Mouse (Mus musculus): ENCODE data around the gene Daxx.
"Not testable (repeated sequence)": the region's sequence is repeated elsewhere in the genome, so short reads cannot be mapped to it uniquely, and the experiment has no call there.

The Daxx gene

GRCm38 (mm10) chr17:33909077-33909868, at the start of gene Daxx:
Gene Daxx, plus strand, starts transcription at chr17:33909414.
- DNase-seq (ENCODE audit: low spot score): peak; percentile 98

GRCm38 (mm10) chr17:33865330-33866030, 43.7 kb upstream of the Daxx start:
- DNase-seq (ENCODE audit: low spot score): peak; percentile 11

GRCm38 (mm10) chr17:33873537-33873936, 35.7 kb upstream of the Daxx start, which contains the start of gene Gm7029:
Gene Gm7029, plus strand, starts transcription at chr17:33873837.
- not testable (repeated sequence) for DNase-seq (ENCODE audit: low spot score)

GRCm38 (mm10) chr17:33874411-33874810, 34.8 kb upstream of the Daxx start:
- no peak for DNase-seq (ENCODE audit: low spot score)

GRCm38 (mm10) chr17:33875797-33876196, 33.4 kb upstream of the Daxx start:
- not testable (repeated sequence) for DNase-seq (ENCODE audit: low spot score)

GRCm38 (mm10) chr17:33884320-33884719, 24.9 kb upstream of the Daxx start:
- not testable (repeated sequence) for DNase-seq (ENCODE audit: low spot score)

GRCm38 (mm10) chr17:33887802-33888201, 21.4 kb upstream of the Daxx start:
- not testable (repeated sequence) for DNase-seq (ENCODE audit: low spot score)

- not testable (repeated sequence) for DNase-seq (ENCODE audit: low spot score)
Observed at GRCm38 (mm10) chr17:33888230-33888629, 21.0 kb upstream of the Daxx start.

- DNase-seq (ENCODE audit: low spot score): not testable (repeated sequence)
Observed at GRCm38 (mm10) chr17:33889941-33890532, 19.2 kb upstream of the Daxx start.

GRCm38 (mm10) chr17:33890533-33891059, 18.6 kb upstream of the Daxx start, which contains the start of gene Kifc1:
Gene Kifc1, minus strand, starts transcription at chr17:33890661.
- peak; percentile 98 for DNase-seq (ENCODE audit: low spot score)

- no peak for DNase-seq (ENCODE audit: low spot score)
Observed at GRCm38 (mm10) chr17:33891357-33891756, 17.9 kb upstream of the Daxx start.

- DNase-seq (ENCODE audit: low spot score): not testable (repeated sequence)
Observed at GRCm38 (mm10) chr17:33891892-33892291, 17.3 kb upstream of the Daxx start.

- DNase-seq (ENCODE audit: low spot score): no peak
Observed at GRCm38 (mm10) chr17:33892429-33892828, 16.8 kb upstream of the Daxx start.

GRCm38 (mm10) chr17:33893011-33893410, 16.2 kb upstream of the Daxx start:
- DNase-seq (ENCODE audit: low spot score): not testable (repeated sequence)

GRCm38 (mm10) chr17:33897114-33897794, 12.0 kb upstream of the Daxx start:
- no peak for DNase-seq (ENCODE audit: low spot score)

GRCm38 (mm10) chr17:33898193-33898592, 11.0 kb upstream of the Daxx start:
- not testable (repeated sequence) for DNase-seq (ENCODE audit: low spot score)

GRCm38 (mm10) chr17:33899642-33900041, 9.6 kb upstream of the Daxx start:
- no peak for DNase-seq (ENCODE audit: low spot score)

GRCm38 (mm10) chr17:33900281-33900988, 8.8 kb upstream of the Daxx start:
- DNase-seq (ENCODE audit: low spot score): no peak

- no peak for DNase-seq (ENCODE audit: low spot score)
Observed at GRCm38 (mm10) chr17:33900989-33901314, 8.3 kb upstream of the Daxx start.

- no peak for DNase-seq (ENCODE audit: low spot score)
Observed at GRCm38 (mm10) chr17:33901653-33902052, 7.6 kb upstream of the Daxx start.

- no peak for DNase-seq (ENCODE audit: low spot score)
Observed at GRCm38 (mm10) chr17:33902079-33902478, 7.1 kb upstream of the Daxx start.

All from urinary bladder, postnatal 25 days (tissue).